Mouse (Mus musculus) CH12.LX (cell line): ENCODE results near the gene Cyp2g1. TPM values are rescaled to one million over a fixed set of nuclear protein-coding genes. Genes with fewer than 3 reads are reported as not detected.

Experiments used
- DNase-seq: peaks from one replicate; pipeline ENCODE4 v3.0.0-alpha.2; 2013; ENCODE audit errors: extremely low read depth
- H3K27ac ChIP-seq: 2 replicates; pipeline ENCODE4 v1.5.1; 2012; ENCODE audit warnings: low read depth, mild to moderate bottlenecking, control low read depth, moderate library complexity; ENCODE audit not compliant: insufficient read depth
- H3K27me3 ChIP-seq: replicated peaks from 2 replicates; pipeline ENCODE3; 2012; ENCODE audit warnings: inconsistent platforms
- H3K36me3 ChIP-seq, 2 experiments: replicated peaks in 1 of 2; 2 replicates each; pipeline versions ENCODE3 to v1.6.1; 2012; ENCODE audit warnings: inconsistent platforms in 1 of 2, low read length in 1 of 2, mild to moderate bottlenecking in 1 of 2, mixed read lengths in 1 of 2, moderate library complexity in 1 of 2; ENCODE audit not compliant: control insufficient read depth in 1 of 2, insufficient read depth in 1 of 2
- H3K4me1 ChIP-seq, 2 experiments: 2 replicates each; pipeline ENCODE4 v1.6.1; 2012; ENCODE audit warnings: inconsistent platforms in 1 of 2, moderate library complexity in 1 of 2; ENCODE audit not compliant: insufficient read depth in 2 of 2, control insufficient read depth in 1 of 2
- H3K4me2 ChIP-seq: 2 replicates; pipeline ENCODE4 v1.6.1; 2012; ENCODE audit warnings: low read depth, mild to moderate bottlenecking, control low read depth; ENCODE audit not compliant: poor library complexity, insufficient read depth, severe bottlenecking
- H3K4me3 ChIP-seq, 3 experiments: fragments of 150-350 bp in 1 of 3; sonication (generic) in 1 of 3; replicated peaks in 1 of 3; 2 replicates each; pipeline versions ENCODE3 to v1.5.1; 2011 to 2012; ENCODE audit warnings: low read depth in 2 of 3, low read length in 2 of 3, mild to moderate bottlenecking in 2 of 3, moderate library complexity in 2 of 3, control low read depth in 1 of 3, improper control_type of control experiment in 1 of 3, inconsistent platforms in 1 of 3, mixed read lengths in 1 of 3; ENCODE audit not compliant: poor library complexity in 1 of 3
- H3K79me2 ChIP-seq: replicated peaks from 2 replicates; pipeline ENCODE4 v1.6.1; 2012; ENCODE audit warnings: mild to moderate bottlenecking, moderate library complexity; ENCODE audit not compliant: control insufficient read depth, poor library complexity, insufficient read depth, severe bottlenecking; ENCODE audit errors: extremely low read depth
- H3K9ac ChIP-seq: 2 replicates; pipeline ENCODE4 v1.6.1; 2012; ENCODE audit warnings: low read depth, mild to moderate bottlenecking, control low read depth, moderate library complexity; ENCODE audit not compliant: insufficient read depth
- H3K9me3 ChIP-seq: replicated peaks from 2 replicates; pipeline ENCODE3; 2012; ENCODE audit warnings: low read length, inconsistent platforms, mixed read lengths
- CHD1 ChIP-seq: IDR thresholded peaks from 2 replicates; pipeline ENCODE4 v1.6.1; 2012; ENCODE audit warnings: low read depth, low read length, improper control_type of control experiment, inconsistent platforms
- CHD2 ChIP-seq: IDR thresholded peaks from 2 replicates; pipeline ENCODE4 v1.6.1; 2011; ENCODE audit warnings: low read length, improper control_type of control experiment
- CTCF ChIP-seq, 2 experiments: IDR thresholded peaks in 1 of 2; conservative IDR thresholded peaks in 1 of 2; 2 replicates each; pipeline ENCODE4 v1.5.1; 2011 to 2012; ENCODE audit warnings: low read depth in 2 of 2, low read length in 2 of 2, improper control_type of control experiment in 1 of 2, inconsistent platforms in 1 of 2, mild to moderate bottlenecking in 1 of 2, moderate library complexity in 1 of 2
- ETS1 ChIP-seq: conservative IDR thresholded peaks from 2 replicates; pipeline ENCODE4 v1.6.1; 2012; ENCODE audit warnings: low read depth, mild to moderate bottlenecking, inconsistent platforms, low read length, improper control_type of control experiment, moderate library complexity
- JUN ChIP-seq: IDR thresholded peaks from 2 replicates; pipeline ENCODE4 v1.6.1; 2011; ENCODE audit warnings: low read depth, mild to moderate bottlenecking, low read length, improper control_type of control experiment, moderate library complexity; ENCODE audit not compliant: insufficient read depth
- JUND ChIP-seq: conservative IDR thresholded peaks from 2 replicates; pipeline ENCODE4 v1.6.1; 2011; ENCODE audit warnings: low read depth, low read length, improper control_type of control experiment
- KAT2A ChIP-seq: IDR thresholded peaks from 2 replicates; pipeline ENCODE4 v1.6.1; 2012; ENCODE audit warnings: low read length, improper control_type of control experiment, inconsistent platforms; ENCODE audit not compliant: insufficient replicate concordance
- MAFK ChIP-seq: IDR thresholded peaks from 2 replicates; pipeline ENCODE4 v1.6.1; 2011; ENCODE audit warnings: low read length, improper control_type of control experiment; ENCODE audit not compliant: insufficient replicate concordance
- MEF2A ChIP-seq: IDR thresholded peaks from 2 replicates; pipeline ENCODE4 v1.6.1; 2014; ENCODE audit warnings: low read depth, mild to moderate bottlenecking, inconsistent platforms, low read length, improper control_type of control experiment, borderline replicate concordance
- MYC ChIP-seq: IDR thresholded peaks from 2 replicates; pipeline ENCODE4 v1.6.1; 2011; ENCODE audit warnings: low read depth, mild to moderate bottlenecking, improper control_type of control experiment, low read length
- NELFE ChIP-seq: IDR thresholded peaks from 2 replicates; pipeline ENCODE4 v1.6.1; 2011; ENCODE audit warnings: low read depth, low read length, improper control_type of control experiment
- NRF1 ChIP-seq: IDR thresholded peaks from 2 replicates; pipeline ENCODE4 v1.6.1; 2014; ENCODE audit warnings: low read depth, mild to moderate bottlenecking, inconsistent platforms, low read length, improper control_type of control experiment, moderate library complexity
- POLR2A ChIP-seq: IDR thresholded peaks from 2 replicates; pipeline ENCODE4 v1.6.1; 2011; ENCODE audit warnings: low read depth, mild to moderate bottlenecking, improper control_type of control experiment, low read length
- RCOR1 ChIP-seq: conservative IDR thresholded peaks from 2 replicates; pipeline ENCODE4 v1.6.1; 2012; ENCODE audit warnings: low read depth, mild to moderate bottlenecking, inconsistent platforms, low read length, improper control_type of control experiment
- SIN3A ChIP-seq: IDR thresholded peaks from 2 replicates; pipeline ENCODE4 v1.6.1; 2012; ENCODE audit warnings: low read length, improper control_type of control experiment, inconsistent platforms
- TBP ChIP-seq: conservative IDR thresholded peaks from 2 replicates; pipeline ENCODE4 v1.6.1; 2011; ENCODE audit warnings: low read depth, low read length, improper control_type of control experiment
- TCF12 ChIP-seq: IDR thresholded peaks from 2 replicates; pipeline ENCODE4 v1.6.1; 2014; ENCODE audit warnings: low read depth, mild to moderate bottlenecking, inconsistent platforms, low read length, improper control_type of control experiment
- USF1 ChIP-seq: IDR thresholded peaks from 2 replicates; pipeline ENCODE4 v1.6.1; 2014; ENCODE audit warnings: low read depth, mild to moderate bottlenecking, inconsistent platforms, low read length, improper control_type of control experiment
- ZC3H11A ChIP-seq: IDR thresholded peaks from 2 replicates; pipeline ENCODE4 v1.6.1; 2012; ENCODE audit warnings: low read depth, mild to moderate bottlenecking, inconsistent platforms, low read length, improper control_type of control experiment
- ZMIZ1 ChIP-seq: IDR thresholded peaks from 2 replicates; pipeline ENCODE4 v1.6.1; 2012; ENCODE audit warnings: low read depth, mild to moderate bottlenecking, inconsistent platforms, low read length, improper control_type of control experiment
- ZNF384 ChIP-seq: IDR thresholded peaks from 2 replicates; pipeline ENCODE4 v1.6.1; 2012; ENCODE audit warnings: low read depth, low read length, improper control_type of control experiment, inconsistent platforms
- dilution Hi-C: fragments of 300-500 bp; cut with MboI; formaldehyde crosslinking; loops from 2 replicates; pipeline ENCODE4 v1.14.3; 2020; ENCODE audit warnings: low sequenced_read_pairs; ENCODE audit not compliant: extremely low pct_unique_long_range_greater_than_20kb, extremely low pct_ligation_motif_present
- in situ Hi-C: fragments of 300-500 bp; cut with MboI; formaldehyde crosslinking; loops from 3 replicates; pipeline ENCODE4 v1.14.3; 2019; ENCODE audit warnings: low sequenced_read_pairs, low pct_ligation_motif_present, low pct_unique_long_range_greater_than_20kb, mixed read lengths
- polyA plus RNA-seq: library from polyadenylated mRNA; unstranded; fragments of >175 nt; gene quantifications from 2 replicates; pipeline ENCODE4 v1.2.1, GENCODE M21; 2012; ENCODE audit warnings: low read depth; ENCODE audit not compliant: insufficient read length
- total RNA-seq, 2 experiments: library from RNA; depleted of rRNA; stranded (reverse); fragments of 300-350 nt in 1 of 2; fragments of >200 nt in 1 of 2; gene quantifications; 2 replicates each; pipeline ENCODE4 v1.2.3; 2012 to 2014

The Cyp2g1 gene
- total and polyA plus RNA-seq, 3 experiments, result 0.34 TPM; not detected in 2

DNA sequence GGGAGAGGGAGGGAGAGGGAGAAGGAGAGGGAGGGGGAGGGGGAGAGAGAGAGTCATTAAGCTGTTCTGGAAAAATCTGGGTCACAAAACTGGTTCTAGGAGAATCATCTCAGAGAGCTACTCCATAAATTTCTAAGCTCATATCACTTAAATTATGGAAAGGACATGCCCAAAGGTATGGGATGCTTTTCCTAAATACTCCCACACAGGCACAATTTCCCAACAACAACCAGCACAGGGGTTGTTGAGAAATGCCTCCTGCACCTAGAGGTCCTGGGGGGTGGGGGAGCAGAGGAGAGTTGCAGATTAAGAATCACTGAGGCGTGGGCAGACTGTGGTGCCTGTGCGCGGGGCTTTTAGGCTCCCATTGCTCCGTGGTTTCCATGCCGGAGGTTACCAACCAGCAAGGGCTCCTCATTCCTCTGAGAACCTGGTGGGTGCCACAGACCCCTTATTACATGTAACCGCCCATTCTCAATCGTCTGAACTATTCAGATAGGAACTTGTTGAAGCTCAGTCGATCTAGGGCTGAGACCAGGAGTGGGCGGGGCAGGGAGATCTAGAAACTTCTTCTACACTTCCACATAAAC lies 38.7 kb upstream of the Cyp2g1 start:
- Histone ChIP-seq H3K27me3 (peaks cover 19% of the 10 kb centered on the region), H3K4me1 (no peaks in the 10 kb centered on the region), H3K27ac (no peak overlapping the region), H3K79me2 (no peaks in the 10 kb centered on the region), H3K4me3 (no peak overlapping the region), H3K36me3 (peaks cover 0 to 2% of the 10 kb centered on the region in 2 experiments), H3K9me3 (no peaks in the 10 kb centered on the region), H3K4me2 (no peak overlapping the region), H3K9ac (no peak overlapping the region)
- no peak for DNase-seq
- in situ Hi-C loops, result loop anchor here (10.0 to 25.0 kb wide), 2 partner anchors 75 to 367 kb away; no protein-coding TSS in a partner anchor
- no peak for TF ChIP-seq CTCF (conservative IDR thresholded peaks at IDR 0.05 in 1 of 2, IDR thresholded peaks at IDR 0.05 in 1 of 2; ENCODE audit: low read depth in 2 of 2, low read length in 2 of 2)
- no peak for TF ChIP-seq JUND
- TF ChIP-seq JUN, result no peak
- TF ChIP-seq SIN3A, result no peak
- no peak for TF ChIP-seq ETS1
- TF ChIP-seq RCOR1, result no peak
- no peak for TF ChIP-seq POLR2A
- no peak for TF ChIP-seq NRF1
- TF ChIP-seq MAFK, result no peak
- TF ChIP-seq KAT2A, result no peak
- TF ChIP-seq ZNF384, result no peak
- TF ChIP-seq USF1, result no peak
- no peak for TF ChIP-seq CHD2
- dilution Hi-C loops, result no loop called here

DNA sequence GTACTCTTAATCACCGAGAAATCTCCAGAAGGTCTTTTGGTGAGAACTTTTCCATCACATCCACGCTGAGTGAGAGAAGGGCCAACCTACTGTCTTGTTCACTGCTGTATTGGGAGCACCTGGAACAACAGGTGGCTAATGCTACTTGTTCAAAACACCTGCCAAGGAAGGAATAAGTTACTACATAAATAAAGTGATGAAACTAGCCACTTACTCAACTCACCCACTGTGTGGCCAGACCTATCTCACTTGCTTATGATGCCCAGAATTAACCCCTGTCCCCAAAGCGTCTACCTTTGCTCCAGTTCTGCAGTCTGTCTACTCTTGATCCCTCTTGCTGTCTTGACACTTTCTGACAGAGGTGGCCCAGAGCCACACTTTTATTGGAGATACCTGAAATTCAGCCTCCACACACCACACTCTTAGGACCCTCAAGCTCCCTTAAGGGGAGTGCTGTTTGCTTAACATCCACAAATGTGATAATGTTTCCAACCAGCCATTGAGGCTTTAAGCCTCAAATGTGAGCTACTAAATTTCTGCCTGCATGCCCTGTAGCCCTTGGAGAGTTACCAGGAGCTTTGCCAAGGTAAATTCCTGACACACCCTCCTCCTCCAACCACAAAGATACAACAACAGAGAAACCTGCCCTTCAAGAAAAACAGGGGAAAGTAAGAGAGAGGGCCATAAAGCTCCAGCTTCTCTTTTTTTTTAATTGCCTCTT lies 35.7 kb upstream of the Cyp2g1 start:
- in situ Hi-C loops, result loop anchor here (10.0 to 25.0 kb wide), 2 partner anchors 72 to 364 kb away; no protein-coding TSS in a partner anchor
- Histone ChIP-seq H3K36me3 (peaks cover 0 to 2% of the 10 kb centered on the region in 2 experiments), H3K27ac (no peak overlapping the region), H3K4me3 (no peak overlapping the region), H3K9me3 (no peaks in the 10 kb centered on the region), H3K9ac (no peak overlapping the region), H3K79me2 (no peaks in the 10 kb centered on the region), H3K27me3 (peaks cover 15% of the 10 kb centered on the region), H3K4me2 (no peak overlapping the region), H3K4me1 (peaks cover 3 to 6% of the 10 kb centered on the region in 2 experiments; a peak in 3 of 4 replicates)
- TF ChIP-seq TCF12 (no peak), ZMIZ1 (no peak), ZNF384 (no peak), MYC (no peak), NELFE (no peak), ZC3H11A (no peak), ETS1 (no peak), TBP (no peak), MEF2A (no peak), CHD1 (no peak), CHD2 (no peak)
- dilution Hi-C loops, result no loop called here
- no peak for DNase-seq
